Mouse (Mus musculus) C2C12 (cell line): ENCODE measurements at regions not wholly inside any gene's neighbourhood (a gene's known extent, or its start where the extent isn't known, plus 50 kb on each side); places are given as distances from the start of the nearest gene placed in this dataset.
"Not testable (repeated sequence)": the region's sequence is repeated elsewhere in the genome, so short reads cannot be mapped to it uniquely, and the experiment has no call there.

Experiments
- H3K27me3 ChIP-seq: one replicate; pipeline ENCODE4 v1.6.1; 2011; ENCODE audit not compliant: control insufficient read depth, insufficient read depth, insufficient read length
- H3K36me3 ChIP-seq: one replicate; pipeline ENCODE4 v1.6.1; 2011; ENCODE audit not compliant: control insufficient read depth, insufficient read depth
- H3K4me3 ChIP-seq: one replicate; pipeline ENCODE4 v1.5.1; 2011; ENCODE audit warnings: mild to moderate bottlenecking, control low read depth; ENCODE audit not compliant: poor library complexity, insufficient read depth, severe bottlenecking
- H3K79me2 ChIP-seq: one replicate; pipeline ENCODE4 v1.6.1; 2011; ENCODE audit not compliant: control insufficient read depth, insufficient read depth
- H3K79me3 ChIP-seq: one replicate; pipeline ENCODE4 v1.6.1; 2011; ENCODE audit warnings: low read depth, control low read depth
- H3ac ChIP-seq: one replicate; pipeline ENCODE3; 2011; ENCODE audit warnings: low read depth; ENCODE audit not compliant: control insufficient read depth, insufficient read length
- CEBPB ChIP-seq: IDR thresholded peaks from one replicate; pipeline ENCODE4 v1.6.1; 2011; ENCODE audit warnings: low read depth, mild to moderate bottlenecking, control low read depth, moderate library complexity
- CTCF ChIP-seq: IDR thresholded peaks from one replicate; pipeline ENCODE4 v1.5.1; 2011; ENCODE audit not compliant: control insufficient read depth, insufficient read depth, insufficient read length
- FOSL1 ChIP-seq: IDR thresholded peaks from one replicate; pipeline ENCODE4 v1.8.0; 2011; ENCODE audit warnings: mild to moderate bottlenecking, low read length; ENCODE audit not compliant: poor library complexity, insufficient read depth, severe bottlenecking
- MAX ChIP-seq: IDR thresholded peaks from one replicate; pipeline ENCODE4 v1.6.1; 2011; ENCODE audit warnings: mild to moderate bottlenecking, control low read depth
- MYOD1 ChIP-seq: IDR thresholded peaks from one replicate; pipeline ENCODE4 v1.6.1; 2011; ENCODE audit warnings: low read depth; ENCODE audit not compliant: control insufficient read depth, insufficient read length
- MYOG ChIP-seq: IDR thresholded peaks from one replicate; pipeline ENCODE4 v1.6.1; 2011; ENCODE audit not compliant: control insufficient read depth, insufficient read length; ENCODE audit errors: extremely low read depth
- USF1 ChIP-seq: IDR thresholded peaks from one replicate; pipeline ENCODE4 v1.6.1; 2011; ENCODE audit warnings: low read depth, mild to moderate bottlenecking, control low read depth, moderate library complexity

DNA sequence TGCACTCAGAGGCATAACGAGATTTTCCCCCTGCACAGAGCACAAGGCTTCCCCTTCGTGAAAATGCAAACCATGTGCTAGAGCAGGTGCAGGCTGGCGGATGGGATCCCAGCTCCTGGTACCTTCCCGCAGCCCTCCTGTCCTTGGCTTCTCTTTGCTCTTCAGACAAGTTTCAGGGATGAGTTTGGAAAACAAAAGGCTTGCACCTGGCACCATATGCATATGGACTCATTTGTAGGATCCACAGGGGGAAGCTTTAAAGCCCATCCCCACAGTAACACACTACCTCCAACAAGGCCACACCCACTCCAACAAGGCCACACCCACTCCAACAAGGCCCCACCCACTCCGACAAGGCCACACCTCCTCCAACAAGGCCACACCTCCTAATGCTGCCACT lies 663.9 kb upstream of the Gm19410 start:
- Histone ChIP-seq H3K27me3 (no peaks in the 10 kb centered on the region), H3K79me2 (no peaks in the 10 kb centered on the region), H3ac (no peak overlapping the region), H3K36me3 (no peaks in the 10 kb centered on the region), H3K79me3 (no peaks in the 10 kb centered on the region), H3K4me3 (no peak overlapping the region)
- TF ChIP-seq CTCF (no peak), USF1 (no peak), CEBPB (no peak), MYOG (no peak), MYOD1 (no peak), MAX (no peak), FOSL1 (no peak)

DNA sequence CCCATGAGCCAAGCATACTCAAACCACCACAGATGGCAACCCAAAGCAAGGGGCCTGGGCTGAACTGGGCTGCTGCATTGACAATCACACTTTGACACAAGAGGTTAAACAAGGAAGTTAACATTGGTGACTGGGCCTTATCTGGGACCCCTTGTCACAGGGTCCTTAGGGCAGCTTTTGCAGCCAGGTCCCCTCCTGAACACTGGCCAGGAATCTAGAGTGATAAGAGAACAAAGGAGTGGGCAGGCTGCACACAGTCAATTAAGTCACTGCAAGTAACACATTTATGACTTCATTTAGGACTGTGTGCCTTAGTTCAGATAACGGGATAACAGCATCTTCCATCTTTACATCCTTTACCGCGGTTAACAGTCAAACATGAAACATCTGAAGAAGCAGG lies 663.5 kb upstream of the Gm19410 start:
- H3K79me2 ChIP-seq, H3K79me3 ChIP-seq, H3K27me3 ChIP-seq, H3K4me3 ChIP-seq, H3ac ChIP-seq, H3K36me3 ChIP-seq: not testable (repeated sequence)

DNA sequence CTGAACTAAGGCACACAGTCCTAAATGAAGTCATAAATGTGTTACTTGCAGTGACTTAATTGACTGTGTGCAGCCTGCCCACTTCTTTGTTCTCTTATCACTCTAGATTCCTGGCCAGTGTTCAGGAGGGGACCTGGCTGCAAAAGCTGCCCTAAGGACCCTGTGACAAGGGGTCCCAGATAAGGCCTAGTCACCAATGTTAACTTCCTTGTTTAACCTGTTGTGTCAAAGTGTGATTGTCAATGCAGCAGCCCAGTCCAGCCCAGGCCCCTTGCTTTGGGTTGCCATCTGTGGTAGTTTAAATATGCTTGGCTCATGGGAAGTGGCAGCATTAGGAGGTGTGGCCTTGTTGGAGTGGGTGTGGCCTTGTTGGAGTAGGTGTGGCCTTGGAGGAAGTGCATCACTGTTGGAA lies 661.1 kb upstream of the Gm19410 start:
- not testable (repeated sequence) for H3ac ChIP-seq, H3K79me2 ChIP-seq, H3K4me3 ChIP-seq, H3K79me3 ChIP-seq, H3K36me3 ChIP-seq, H3K27me3 ChIP-seq

DNA sequence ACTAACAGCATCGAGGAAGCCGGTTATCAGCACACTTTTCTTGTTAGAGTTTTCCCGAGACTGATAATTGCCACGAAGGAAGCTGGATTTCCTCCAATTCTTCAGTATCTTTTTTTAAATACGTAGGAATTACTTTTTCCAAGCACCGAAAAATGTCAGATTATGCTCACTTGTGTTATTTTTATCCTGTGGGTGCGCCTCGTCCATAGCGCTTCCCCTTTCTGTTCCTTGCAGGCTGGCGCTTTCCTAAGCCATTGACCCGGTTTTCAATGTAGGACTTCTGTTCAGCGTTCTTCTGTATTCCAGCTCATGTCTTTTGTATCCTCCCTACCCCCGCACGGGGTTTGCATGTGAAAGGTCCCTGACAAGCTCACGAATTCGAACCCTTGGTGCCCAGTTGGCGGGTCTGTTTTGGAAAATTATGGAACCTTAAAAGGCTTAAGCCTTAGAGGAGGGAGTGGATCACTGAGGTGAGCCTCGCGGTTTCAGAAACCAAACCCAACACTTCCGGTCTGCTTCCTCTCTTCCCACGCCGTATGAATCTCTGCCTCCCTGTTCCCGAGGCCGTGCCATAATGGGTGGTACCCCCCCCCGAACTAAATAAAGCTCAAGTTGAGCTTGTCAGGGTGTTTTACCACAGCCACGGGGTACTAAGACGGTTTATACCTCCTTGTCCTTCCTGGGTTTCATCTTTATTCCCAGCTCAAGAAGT lies 655.9 kb upstream of the Gm19410 start:
- Histone ChIP-seq H3K36me3 (no peaks in the 10 kb centered on the region), H3K79me2 (no peaks in the 10 kb centered on the region), H3ac (no peak overlapping the region), H3K79me3 (no peaks in the 10 kb centered on the region), H3K4me3 (no peak overlapping the region), H3K27me3 (no peaks in the 10 kb centered on the region)
- no peak for TF ChIP-seq CTCF
- no peak for TF ChIP-seq USF1
- no peak for TF ChIP-seq MYOD1
- no peak for TF ChIP-seq MAX
- no peak for TF ChIP-seq CEBPB
- TF ChIP-seq MYOG = no peak
- no peak for TF ChIP-seq FOSL1

DNA sequence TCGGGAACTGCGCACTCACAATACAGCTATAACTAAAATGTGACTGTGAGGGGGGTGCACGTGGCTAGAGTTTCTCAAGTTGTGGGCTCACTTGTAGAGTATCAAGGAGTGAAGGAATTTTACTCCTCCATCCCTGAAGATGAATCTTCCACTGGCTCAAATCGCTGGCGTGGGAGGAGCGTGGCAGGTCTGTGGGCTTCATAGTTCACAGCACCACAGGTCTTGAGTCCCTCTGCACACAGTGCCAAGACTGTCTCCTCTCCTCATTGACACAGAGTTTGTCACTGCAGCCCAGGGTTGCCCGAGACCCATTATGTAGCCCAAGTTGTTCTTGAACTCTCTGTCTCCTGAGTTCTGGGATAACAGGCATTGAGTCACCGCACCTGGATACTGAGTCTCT lies 655.3 kb upstream of the Gm19410 start:
- Histone ChIP-seq H3K79me3 (no peaks in the 10 kb centered on the region), H3K4me3 (no peak overlapping the region), H3ac (no peak overlapping the region), H3K27me3 (no peaks in the 10 kb centered on the region), H3K36me3 (no peaks in the 10 kb centered on the region), H3K79me2 (no peaks in the 10 kb centered on the region)
- TF ChIP-seq MYOG = no peak
- TF ChIP-seq MAX = no peak
- no peak for TF ChIP-seq CEBPB
- TF ChIP-seq USF1 = no peak
- no peak for TF ChIP-seq MYOD1
- no peak for TF ChIP-seq CTCF
- no peak for TF ChIP-seq FOSL1

DNA sequence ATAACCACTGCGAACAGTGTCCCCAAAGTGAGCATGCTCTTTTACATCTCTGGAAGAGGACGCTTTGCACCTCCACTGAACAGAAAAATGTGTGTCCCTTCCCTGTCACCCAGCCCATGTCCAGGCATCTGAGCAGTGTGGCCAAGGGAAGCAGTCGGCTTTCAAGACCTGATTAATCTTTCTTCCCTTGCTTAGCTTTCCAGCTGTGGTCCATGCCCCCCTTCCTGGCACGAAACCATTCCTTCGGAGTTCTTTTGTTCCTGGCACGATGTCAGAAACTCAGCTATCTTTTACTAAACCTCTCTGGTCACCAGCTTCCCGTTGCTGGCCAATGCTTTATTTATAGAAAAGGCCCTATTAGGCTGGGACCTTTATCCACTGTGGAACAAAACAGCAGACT lies 654.5 kb upstream of the Gm19410 start:
- no peaks in the 10 kb centered on the region for H3K79me3 ChIP-seq
- no peak overlapping the region for H3ac ChIP-seq
- no peak overlapping the region for H3K4me3 ChIP-seq
- H3K79me2 ChIP-seq = no peaks in the 10 kb centered on the region
- H3K36me3 ChIP-seq = no peaks in the 10 kb centered on the region
- H3K27me3 ChIP-seq = no peaks in the 10 kb centered on the region
- TF ChIP-seq MYOG = no peak
- TF ChIP-seq FOSL1 = no peak
- no peak for TF ChIP-seq MYOD1
